Mouse (Mus musculus): ENCODE measurements around the gene Tep1. TPM values are rescaled to one million over a fixed set of nuclear protein-coding genes. Genes with fewer than 3 reads are reported as not detected.
"Not testable (repeated sequence)": the region's sequence is repeated elsewhere in the genome, so short reads cannot be mapped to it uniquely, and the experiment has no call there.

Tep1 gene
- polyA plus RNA-seq, 1 experiment from 2014 or later: 5.7 TPM

- 81% methylated on average over 22 of the region's 22 CpGs for WGBS
These were observed 22.4 kb upstream of the Tep1 start for GRCm38 (mm10) chr14:50892541-50893459.

GRCm38 (mm10) chr14:50892091-50892490 lies 21.7 kb upstream of the Tep1 start:
- Histone ChIP-seq H3K4me3 (no peak overlapping the region), H3K27ac (no peak overlapping the region), H3K9me3 (no peaks in the 10 kb centered on the region), H3K4me1 (peaks cover 9% of the 10 kb centered on the region), H3K36me3 (no peaks in the 10 kb centered on the region), H3K27me3 (peaks cover 28% of the 10 kb centered on the region), H3K4me2 (replicated peaks) (no peak overlapping the region), H3K9ac (no peak overlapping the region)
- WGBS: 83% methylated on average over 7 of the region's 7 CpGs
- ATAC-seq (ENCODE audit: low FRiP score, low read depth): no peak

More at GRCm38 (mm10) chr14:50892541-50893459, 22.4 kb upstream of the Tep1 start:
- Histone ChIP-seq H3K4me2 (replicated peaks) (no peak overlapping the region), H3K4me3 (no peak overlapping the region), H3K9ac (no peak overlapping the region), H3K36me3 (no peaks in the 10 kb centered on the region), H3K27ac (no peak overlapping the region), H3K4me1 (peaks cover 9% of the 10 kb centered on the region), H3K27me3 (peaks cover 35% of the 10 kb centered on the region), H3K9me3 (no peaks in the 10 kb centered on the region)
- no peak for ATAC-seq (ENCODE audit: low FRiP score, low read depth)

- Histone ChIP-seq H3K27me3 (peaks cover 23% of the 10 kb centered on the region), H3K36me3 (no peaks in the 10 kb centered on the region), H3K4me2 (replicated peaks) (no peak overlapping the region), H3K27ac (no peak overlapping the region), H3K9me3 (no peaks in the 10 kb centered on the region), H3K9ac (no peak overlapping the region), H3K4me3 (no peak overlapping the region), H3K4me1 (peaks cover 5% of the 10 kb centered on the region)
- no peak for ATAC-seq (ENCODE audit: low FRiP score, low read depth)
- 91% methylated on average over 8 of the region's 8 CpGs for WGBS
These were observed 21.3 kb upstream of the Tep1 start for GRCm38 (mm10) chr14:50891621-50892020.

- Histone ChIP-seq H3K9ac (no peak overlapping the region), H3K4me1 (no peaks in the 10 kb centered on the region), H3K4me2 (replicated peaks) (no peak overlapping the region), H3K36me3 (no peaks in the 10 kb centered on the region), H3K9me3 (no peaks in the 10 kb centered on the region), H3K27me3 (no peaks in the 10 kb centered on the region), H3K27ac (no peak overlapping the region), H3K4me3 (no peak overlapping the region)
- ATAC-seq (ENCODE audit: low FRiP score, low read depth): no peak
- WGBS: 85% methylated on average over 6 of the region's 6 CpGs
These were observed 6.0 kb upstream of the Tep1 start for GRCm38 (mm10) chr14:50876236-50876950.

- no peak overlapping the region for H3K4me2 ChIP-seq (replicated peaks)
- H3K9me3 ChIP-seq: no peaks in the 10 kb centered on the region
- no peak overlapping the region for H3K4me3 ChIP-seq
- H3K27me3 ChIP-seq: no peaks in the 10 kb centered on the region
- no peak overlapping the region for H3K27ac ChIP-seq
- no peak for ATAC-seq (ENCODE audit: low FRiP score, low read depth)
- no peaks in the 10 kb centered on the region for H3K36me3 ChIP-seq
- WGBS: 86% methylated on average over 6 of the region's 6 CpGs
- 0 out of 2 replicates have a peak, but pooled peaks cover 2% of the 10 kb centered on the region for H3K4me1 ChIP-seq
- H3K9ac ChIP-seq: no peak overlapping the region
These were observed 5.4 kb upstream of the Tep1 start for GRCm38 (mm10) chr14:50875591-50876230.

- H3K4me1 ChIP-seq: 0 out of 2 replicates have a peak, but pooled peaks cover 5% of the 10 kb centered on the region
- 71% methylated on average over 3 of the region's 3 CpGs for WGBS
These were observed 4.8 kb upstream of the Tep1 start for GRCm38 (mm10) chr14:50875175-50875574.

GRCm38 (mm10) chr14:50871284-50871683 lies 924 bp upstream of the Tep1 start:
- no peak for ATAC-seq (ENCODE audit: low FRiP score, low read depth)
- WGBS: 85% methylated on average over 2 of the region's 2 CpGs
- no peak overlapping the region for H3K27ac ChIP-seq
- H3K9ac ChIP-seq: no peak overlapping the region
- H3K9me3 ChIP-seq: no peaks in the 10 kb centered on the region
- H3K27me3 ChIP-seq: no peaks in the 10 kb centered on the region
- no peak overlapping the region for H3K4me3 ChIP-seq
- no peaks in the 10 kb centered on the region for H3K36me3 ChIP-seq
- 0 out of 2 replicates have a peak, but pooled peaks cover 5% of the 10 kb centered on the region for H3K4me1 ChIP-seq
- peak overlapping the region; percentile 77 for H3K4me2 ChIP-seq (replicated peaks)

More at GRCm38 (mm10) chr14:50875175-50875574, 4.8 kb upstream of the Tep1 start:
- H3K4me3 ChIP-seq: no peak overlapping the region
- H3K27ac ChIP-seq: no peak overlapping the region
- no peaks in the 10 kb centered on the region for H3K36me3 ChIP-seq
- no peak for ATAC-seq (ENCODE audit: low FRiP score, low read depth)
- no peak overlapping the region for H3K9ac ChIP-seq
- no peaks in the 10 kb centered on the region for H3K9me3 ChIP-seq
- H3K4me2 ChIP-seq (replicated peaks): no peak overlapping the region
- no peaks in the 10 kb centered on the region for H3K27me3 ChIP-seq

GRCm38 (mm10) chr14:50870805-50871143 lies 414 bp upstream of the Tep1 start:
- H3K27ac ChIP-seq: no peak overlapping the region; the same call in 1 of the 2 replicates
- H3K9me3 ChIP-seq: no peaks in the 10 kb centered on the region
- H3K4me2 ChIP-seq (replicated peaks): peak overlapping the region; percentile 77
- no peaks in the 10 kb centered on the region for H3K36me3 ChIP-seq
- no peaks in the 10 kb centered on the region for H3K27me3 ChIP-seq
- ATAC-seq (ENCODE audit: low FRiP score, low read depth): no peak
- H3K4me3 ChIP-seq: peak overlapping the region; percentile 56
- 0 out of 2 replicates have a peak, but pooled peaks cover 5% of the 10 kb centered on the region for H3K4me1 ChIP-seq
- H3K9ac ChIP-seq: peak overlapping the region; percentile 69; the same call in 1 of the 2 replicates
- 18% methylated on average over 5 of the region's 5 CpGs for WGBS

GRCm38 (mm10) chr14:50868656-50869055 lies 1.7 kb downstream of the Tep1 start:
- ATAC-seq (ENCODE audit: low FRiP score, low read depth): no peak
- H3K4me2 ChIP-seq (replicated peaks): no peak overlapping the region
- no peak overlapping the region for H3K9ac ChIP-seq
- H3K9me3 ChIP-seq: no peaks in the 10 kb centered on the region
- H3K27me3 ChIP-seq: no peaks in the 10 kb centered on the region
- H3K4me3 ChIP-seq: no peak overlapping the region
- H3K36me3 ChIP-seq: no peaks in the 10 kb centered on the region
- no peak overlapping the region for H3K27ac ChIP-seq
- H3K4me1 ChIP-seq: 0 out of 2 replicates have a peak, but pooled peaks cover 5% of the 10 kb centered on the region
- 84% methylated on average over 5 of the region's 5 CpGs for WGBS

- H3K4me2 ChIP-seq (replicated peaks): no peak overlapping the region
- WGBS: 76% methylated on average over 4 of the region's 4 CpGs
- no peak overlapping the region for H3K27ac ChIP-seq
- H3K27me3 ChIP-seq: no peaks in the 10 kb centered on the region
- H3K9ac ChIP-seq: no peak overlapping the region
- no peak overlapping the region for H3K4me3 ChIP-seq
- no peak for ATAC-seq (ENCODE audit: low FRiP score, low read depth)
- 0 out of 2 replicates have a peak, but pooled peaks cover 5% of the 10 kb centered on the region for H3K4me1 ChIP-seq
- H3K9me3 ChIP-seq: no peaks in the 10 kb centered on the region
- no peaks in the 10 kb centered on the region for H3K36me3 ChIP-seq
These were observed 2.1 kb downstream of the Tep1 start for GRCm38 (mm10) chr14:50868211-50868610.

- H3K9me3 ChIP-seq: no peaks in the 10 kb centered on the region
- peaks cover 7% of the 10 kb centered on the region; the same call in 1 of the 2 replicates for H3K36me3 ChIP-seq
- no peak overlapping the region for H3K9ac ChIP-seq
- no peak overlapping the region for H3K4me3 ChIP-seq
- ATAC-seq (ENCODE audit: low FRiP score, low read depth): no peak
- WGBS: 92% methylated on average over 3 of the region's 3 CpGs
- no peak overlapping the region for H3K27ac ChIP-seq
- H3K4me2 ChIP-seq (replicated peaks): no peak overlapping the region
- H3K27me3 ChIP-seq: no peaks in the 10 kb centered on the region
- 0 out of 2 replicates have a peak, but pooled peaks cover 5% of the 10 kb centered on the region for H3K4me1 ChIP-seq
These were observed 3.4 kb downstream of the Tep1 start for GRCm38 (mm10) chr14:50866966-50867365.

- not testable (repeated sequence) for H3K9ac ChIP-seq; H3K9me3 ChIP-seq; H3K4me1 ChIP-seq; H3K27ac ChIP-seq; H3K4me2 ChIP-seq (replicated peaks); H3K27me3 ChIP-seq; H3K4me3 ChIP-seq; ATAC-seq (ENCODE audit: low FRiP score, low read depth)
- H3K36me3 ChIP-seq: peaks cover 18% of the 10 kb centered on the region
These were observed 5.4 kb downstream of the Tep1 start for GRCm38 (mm10) chr14:50865005-50865404.

Data from limb, embryonic 13.5 days (tissue).